Mouse (Mus musculus): Measurements from ENCODE around the gene Tmem178b. TPM values are rescaled to one million over a fixed set of nuclear protein-coding genes. Genes with fewer than 3 reads are reported as not detected.

Gene Tmem178b
- total and polyA plus RNA-seq, 2 experiments from 2014 or later: 31.3 to 159 TPM

DNA sequence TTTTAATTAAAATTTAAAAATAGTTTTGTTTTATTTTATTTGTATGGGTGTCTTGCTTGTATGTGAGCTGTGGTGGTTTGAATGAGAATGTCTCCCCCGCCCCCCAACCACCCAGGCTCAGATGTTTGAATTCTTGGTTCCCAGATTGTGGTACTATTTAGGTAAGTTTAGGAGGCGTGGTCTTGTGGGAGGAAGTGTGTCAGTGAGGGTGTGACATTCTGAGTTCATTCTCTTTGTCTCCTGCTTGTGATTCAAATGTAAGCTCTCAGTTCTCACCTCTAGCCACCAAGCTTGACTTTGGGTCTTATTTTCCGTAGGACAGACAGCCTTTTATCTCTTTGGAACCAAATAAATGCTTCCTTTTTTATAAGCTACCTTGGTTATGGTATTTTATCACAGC lies 17.7 kb downstream of the Tmem178b start:
- Histone ChIP-seq H3K36me3 (ENCODE audit: insufficient read depth, low read length) (no peaks in the 10 kb centered on the region), H3K27ac (ENCODE audit: low read depth, low read length) (no peak overlapping the region), H3K9me3 (ENCODE audit: low read length) (no peaks in the 10 kb centered on the region), H3K4me3 (ENCODE audit: low read depth, low read length) (no peak overlapping the region), H3K4me1 (ENCODE audit: insufficient read depth, low read length) (no peaks in the 10 kb centered on the region), H3K4me2 (ENCODE audit: low read depth, low read length, poor library complexity, severe bottlenecking) (no peak overlapping the region), H3K9ac (replicated peaks; ENCODE audit: low read length, poor library complexity, severe bottlenecking) (no peak overlapping the region), H3K27me3 (ENCODE audit: insufficient read depth, low read length) (no peaks in the 10 kb centered on the region)
- ATAC-seq (ENCODE audit: low FRiP score): no peak
- DNase-seq (ENCODE audit: low spot score): no peak
- no peak for TF ChIP-seq CTCF (IDR thresholded peaks at IDR 0.05)
- WGBS: 81% methylated on average over 3 of the region's 3 CpGs

DNA sequence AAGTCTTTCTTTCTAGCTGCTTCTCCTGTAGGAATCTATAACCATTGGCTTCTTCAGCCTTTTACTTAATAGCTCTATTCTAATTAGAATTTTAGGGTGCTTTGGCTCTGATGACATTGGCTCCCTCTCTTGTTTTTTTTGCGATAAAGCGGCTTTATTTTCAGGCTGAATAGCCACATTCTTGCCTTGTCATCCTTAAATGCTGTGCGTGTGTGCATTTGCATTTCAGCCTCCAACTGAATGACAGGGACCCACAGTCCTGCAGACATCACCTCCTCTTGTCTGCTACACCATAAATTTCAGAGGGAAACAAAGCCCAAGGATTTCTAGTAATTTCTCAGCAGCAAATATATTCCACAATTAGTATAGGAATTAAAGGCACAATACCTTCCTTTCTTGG lies 23.4 kb downstream of the Tmem178b start:
- ATAC-seq (ENCODE audit: low FRiP score): no peak

DNA sequence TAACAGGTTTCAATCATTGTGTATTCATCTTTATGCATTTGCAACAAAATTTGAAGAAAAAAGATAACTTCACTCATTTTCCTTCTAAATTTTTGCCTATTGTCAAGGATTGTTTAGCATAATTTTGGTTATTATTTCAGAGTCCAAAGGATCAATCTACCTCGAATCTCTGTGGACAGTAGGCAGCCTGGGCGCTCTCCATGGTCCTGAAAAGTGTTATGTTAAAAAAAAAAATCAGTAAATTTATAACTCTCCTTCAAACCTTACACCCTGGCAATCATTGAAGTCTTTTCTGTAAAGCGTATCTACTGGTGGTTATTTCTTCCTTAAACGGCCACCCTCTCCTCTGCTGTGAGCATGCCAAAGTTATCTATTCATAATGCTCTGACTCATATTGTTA lies 26.2 kb downstream of the Tmem178b start:
- Histone ChIP-seq H3K27ac (ENCODE audit: low read depth, low read length) (no peak overlapping the region), H3K36me3 (ENCODE audit: insufficient read depth, low read length) (no peaks in the 10 kb centered on the region), H3K9me3 (ENCODE audit: low read length) (no peaks in the 10 kb centered on the region), H3K4me3 (ENCODE audit: low read depth, low read length) (no peak overlapping the region), H3K4me1 (ENCODE audit: insufficient read depth, low read length) (peaks cover 17% of the 10 kb centered on the region; the same call in 1 of the 2 replicates), H3K27me3 (ENCODE audit: insufficient read depth, low read length) (no peaks in the 10 kb centered on the region), H3K4me2 (ENCODE audit: low read depth, low read length, poor library complexity, severe bottlenecking) (no peak overlapping the region), H3K9ac (replicated peaks; ENCODE audit: low read length, poor library complexity, severe bottlenecking) (no peak overlapping the region)
- no peak for TF ChIP-seq CTCF (IDR thresholded peaks at IDR 0.05)
- WGBS: 63% methylated on average over 4 of the region's 4 CpGs
- DNase-seq (ENCODE audit: low spot score) (no peak), ATAC-seq (ENCODE audit: low FRiP score) (no peak)

More for the DNA sequence above, 23.4 kb downstream of the Tmem178b start:
- no peaks in the 10 kb centered on the region for H3K36me3 ChIP-seq (ENCODE audit: insufficient read depth, low read length)
- H3K4me1 ChIP-seq (ENCODE audit: insufficient read depth, low read length): peaks cover 6% of the 10 kb centered on the region; the same call in 1 of the 2 replicates
- H3K4me2 ChIP-seq (ENCODE audit: low read depth, low read length, poor library complexity, severe bottlenecking): no peak overlapping the region
- WGBS: 28% methylated on average over 3 of the region's 3 CpGs
- H3K27me3 ChIP-seq (ENCODE audit: insufficient read depth, low read length): no peaks in the 10 kb centered on the region
- no peak overlapping the region for H3K4me3 ChIP-seq (ENCODE audit: low read depth, low read length)
- H3K9ac ChIP-seq (replicated peaks; ENCODE audit: low read length, poor library complexity, severe bottlenecking): no peak overlapping the region
- no peaks in the 10 kb centered on the region for H3K9me3 ChIP-seq (ENCODE audit: low read length)
- DNase-seq (ENCODE audit: low spot score): no peak
- H3K27ac ChIP-seq (ENCODE audit: low read depth, low read length): no peak overlapping the region
- TF ChIP-seq CTCF (IDR thresholded peaks at IDR 0.05): no peak

DNA sequence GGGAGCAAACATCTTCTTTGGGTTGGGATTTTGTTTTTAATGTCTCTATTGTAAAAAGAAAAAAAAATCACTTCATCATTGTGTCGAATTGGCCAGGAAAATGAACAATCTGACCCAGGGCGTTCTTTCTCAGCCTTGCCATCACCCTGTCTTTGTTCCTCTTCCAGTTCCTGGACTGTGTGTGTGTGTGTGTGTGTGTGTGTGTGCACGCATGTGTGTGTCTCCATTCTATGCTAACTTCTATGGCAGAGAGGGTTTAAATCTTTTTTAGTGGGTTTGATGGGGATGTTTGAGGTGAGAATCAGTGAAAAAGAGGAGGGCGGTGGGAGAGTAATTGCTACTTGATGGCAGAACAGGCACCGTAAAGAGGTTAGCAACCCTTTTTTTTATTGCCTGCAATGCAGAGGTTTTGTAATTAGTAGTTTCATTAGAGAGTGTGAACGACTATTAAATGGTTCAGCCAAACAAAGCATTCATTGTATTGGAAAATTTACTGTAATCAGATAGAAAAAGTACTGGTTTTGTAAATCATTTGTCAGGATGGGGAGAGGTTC lies 30.2 kb downstream of the Tmem178b start:
- Histone ChIP-seq H3K27me3 (ENCODE audit: insufficient read depth, low read length) (no peaks in the 10 kb centered on the region), H3K4me2 (ENCODE audit: low read depth, low read length, poor library complexity, severe bottlenecking) (no peak overlapping the region), H3K4me1 (ENCODE audit: insufficient read depth, low read length) (0 out of 2 replicates have a peak, but pooled peaks cover 11% of the 10 kb centered on the region), H3K4me3 (ENCODE audit: low read depth, low read length) (no peak overlapping the region), H3K36me3 (ENCODE audit: insufficient read depth, low read length) (no peaks in the 10 kb centered on the region), H3K9me3 (ENCODE audit: low read length) (no peaks in the 10 kb centered on the region), H3K27ac (ENCODE audit: low read depth, low read length) (no peak overlapping the region), H3K9ac (replicated peaks; ENCODE audit: low read length, poor library complexity, severe bottlenecking) (no peak overlapping the region)
- 63% methylated on average over 6 of the region's 6 CpGs for WGBS
- DNase-seq (ENCODE audit: low spot score) (no peak), ATAC-seq (ENCODE audit: low FRiP score) (no peak)
- no peak for TF ChIP-seq CTCF (IDR thresholded peaks at IDR 0.05)

DNA sequence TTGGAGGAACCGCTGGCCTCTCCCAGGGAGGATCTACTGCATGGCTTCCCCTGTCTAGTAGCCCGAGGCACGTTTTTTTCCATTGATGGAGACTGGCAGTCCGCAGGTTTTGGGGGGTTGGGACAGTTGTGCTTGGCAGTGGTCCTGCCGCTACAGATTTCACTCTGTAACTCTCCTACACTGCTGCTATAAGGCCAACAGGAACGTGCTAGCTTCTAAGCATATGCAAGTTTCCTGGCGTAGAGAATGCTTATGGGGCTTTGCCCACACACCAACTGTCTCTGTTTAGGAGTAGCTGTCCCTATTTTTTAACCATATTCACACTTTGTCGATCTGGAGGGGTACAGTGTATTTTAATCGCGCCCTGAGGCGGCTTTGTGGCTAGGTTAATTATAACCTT lies 30.8 kb downstream of the Tmem178b start:
- WGBS: 46% methylated on average over 11 of the region's 11 CpGs
- no peak overlapping the region for H3K4me3 ChIP-seq (ENCODE audit: low read depth, low read length)
- 0 out of 2 replicates have a peak, but pooled peaks have one; percentile 47 for ATAC-seq (ENCODE audit: low FRiP score)

DNA sequence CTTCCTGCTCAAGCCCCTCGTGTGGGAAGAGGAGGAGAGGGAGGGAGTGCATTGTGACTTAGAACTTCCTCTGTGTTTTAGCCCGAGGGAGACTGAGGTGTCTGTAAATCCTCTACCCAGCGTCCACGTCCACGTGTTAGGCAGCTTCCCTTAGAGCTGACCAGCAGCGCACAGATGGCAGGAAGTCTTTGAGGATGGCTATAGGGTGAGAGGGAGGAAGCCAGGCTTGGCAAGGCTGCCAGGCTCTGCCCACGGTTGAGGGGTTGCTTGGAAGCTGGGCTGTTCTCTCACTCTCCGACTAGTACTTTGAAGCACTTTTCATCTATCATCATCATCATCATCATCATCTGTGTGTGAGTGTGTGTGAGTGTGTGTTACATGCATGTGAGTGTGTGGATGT lies 41.9 kb downstream of the Tmem178b start:
- Histone ChIP-seq H3K36me3 (ENCODE audit: insufficient read depth, low read length) (no peaks in the 10 kb centered on the region), H3K4me2 (ENCODE audit: low read depth, low read length, poor library complexity, severe bottlenecking) (no peak overlapping the region), H3K9me3 (ENCODE audit: low read length) (no peaks in the 10 kb centered on the region), H3K9ac (replicated peaks; ENCODE audit: low read length, poor library complexity, severe bottlenecking) (no peak overlapping the region), H3K27me3 (ENCODE audit: insufficient read depth, low read length) (no peaks in the 10 kb centered on the region), H3K4me3 (ENCODE audit: low read depth, low read length) (no peak overlapping the region), H3K4me1 (ENCODE audit: insufficient read depth, low read length) (peaks cover 6% of the 10 kb centered on the region; the same call in 1 of the 2 replicates), H3K27ac (ENCODE audit: low read depth, low read length) (no peak overlapping the region)
- ATAC-seq (ENCODE audit: low FRiP score): no peak
- no peak for TF ChIP-seq CTCF (IDR thresholded peaks at IDR 0.05)
- no peak for DNase-seq (ENCODE audit: low spot score)
- 40% methylated on average over 8 of the region's 8 CpGs for WGBS

More for the DNA sequence above, 30.8 kb downstream of the Tmem178b start:
- H3K4me1 ChIP-seq (ENCODE audit: insufficient read depth, low read length): 0 out of 2 replicates have a peak, but pooled peaks cover 11% of the 10 kb centered on the region
- DNase-seq (ENCODE audit: low spot score): peak; percentile 50
- no peak overlapping the region for H3K27ac ChIP-seq (ENCODE audit: low read depth, low read length)
- no peaks in the 10 kb centered on the region for H3K36me3 ChIP-seq (ENCODE audit: insufficient read depth, low read length)
- no peaks in the 10 kb centered on the region for H3K9me3 ChIP-seq (ENCODE audit: low read length)
- H3K9ac ChIP-seq (replicated peaks; ENCODE audit: low read length, poor library complexity, severe bottlenecking): no peak overlapping the region
- H3K27me3 ChIP-seq (ENCODE audit: insufficient read depth, low read length): no peaks in the 10 kb centered on the region
- TF ChIP-seq CTCF (IDR thresholded peaks at IDR 0.05): no peak
- H3K4me2 ChIP-seq (ENCODE audit: low read depth, low read length, poor library complexity, severe bottlenecking): no peak overlapping the region
